Mouse (Mus musculus) midbrain, embryonic 14.5 days (tissue): ENCODE data around the gene Rfk. TPM values are rescaled to one million over a fixed set of nuclear protein-coding genes. Genes with fewer than 3 reads are reported as not detected.

Source experiments
- ATAC-seq: fragments of 200-750 bp; cut with Nextera tagmentation; 2 replicates; pipeline ENCODE4 v1.8.0; 2017; ENCODE audit warnings: moderate number of reproducible peaks, moderate library complexity; ENCODE audit not compliant: low FRiP score, low TSS enrichment
- DNase-seq: peaks from one replicate; pipeline ENCODE4 v3.0.0-alpha.2; 2015
- H3K27ac ChIP-seq: fragments of 300-500 bp; sonication (generic); replicated peaks from 2 replicates; pipeline ENCODE4 v1.5.1; 2014; ENCODE audit warnings: mild to moderate bottlenecking, low read depth, low read length, moderate library complexity
- H3K27me3 ChIP-seq: fragments of 300-500 bp; sonication (generic); 2 replicates; pipeline ENCODE4 v1.6.1; 2014; ENCODE audit warnings: low read length, control low read depth, mixed read lengths; ENCODE audit not compliant: control insufficient read depth, insufficient read depth
- H3K36me3 ChIP-seq: fragments of 300-500 bp; sonication (generic); 2 replicates; pipeline ENCODE4 v1.6.1; 2014; ENCODE audit warnings: low read length, control low read depth; ENCODE audit not compliant: control insufficient read depth, insufficient read depth
- H3K4me1 ChIP-seq: fragments of 300-500 bp; sonication (generic); 2 replicates; pipeline ENCODE4 v1.6.1; 2014; ENCODE audit warnings: mild to moderate bottlenecking, antibody characterized with exemption, low read length, control low read depth; ENCODE audit not compliant: control insufficient read depth, insufficient read depth
- H3K4me2 ChIP-seq: fragments of 300-500 bp; sonication (generic); 2 replicates; pipeline ENCODE4 v1.6.1; 2014; ENCODE audit warnings: mild to moderate bottlenecking, low read length, moderate library complexity
- H3K4me3 ChIP-seq: fragments of 300-500 bp; sonication (generic); replicated peaks from 2 replicates; pipeline ENCODE4 v1.5.1; 2014; ENCODE audit warnings: low read depth, low read length
- H3K9ac ChIP-seq: fragments of 300-500 bp; sonication (generic); replicated peaks from 2 replicates; pipeline ENCODE4 v1.6.1; 2014; ENCODE audit warnings: mild to moderate bottlenecking, low read length, moderate library complexity
- H3K9me3 ChIP-seq: fragments of 300-500 bp; sonication (generic); 2 replicates; pipeline ENCODE4 v1.6.1; 2016; ENCODE audit warnings: low read length, control low read depth, mixed read lengths; ENCODE audit not compliant: control insufficient read depth
- WGBS: fragments of 180-500 bp; shearing (Covaris S2); extraction: QIAGEN DNeasy Blood & Tissue Kit; methylation state at CpG from one replicate; pipeline ENCODE4 v1.1.7; 2014; 5-methylcytosine and 5-hydroxymethylcytosine counted together
- polyA plus RNA-seq: library from polyadenylated mRNA; unstranded; fragments of >200 nt; fragmentation: Nextera tagmentation; extraction: Ambion mirVana; gene quantifications from 2 replicates; pipeline ENCODE4 v1.2.1, GENCODE M21; 2014

The Rfk gene
- polyA plus RNA-seq, 1 experiment from 2014 or later, result 71.0 TPM

DNA sequence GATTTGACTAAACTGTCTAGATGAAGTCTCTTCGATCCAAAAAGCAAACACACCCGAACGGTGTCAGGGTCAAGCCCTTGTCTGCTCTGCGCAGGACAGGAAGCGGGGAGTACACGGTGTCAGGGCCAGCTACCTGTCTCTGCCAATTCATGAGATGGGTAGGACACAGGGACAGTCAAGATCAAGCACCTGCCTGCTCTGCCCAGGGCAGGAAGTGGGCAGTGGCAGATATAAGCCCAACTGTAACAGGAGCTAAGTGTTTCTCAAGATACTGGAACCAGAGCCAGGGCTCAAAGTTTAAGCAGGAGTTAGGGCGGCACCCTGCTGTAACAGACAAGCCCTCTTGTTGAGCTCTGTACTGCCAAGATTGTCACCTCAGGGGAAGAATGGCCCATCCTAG is 49.7 kb downstream of the Rfk start:
- ATAC-seq (no peak), DNase-seq (no peak)
- H3K36me3 ChIP-seq, result no peaks in the 10 kb centered on the region
- H3K9me3 ChIP-seq, result no peaks in the 10 kb centered on the region
- H3K4me3 ChIP-seq, result no peak overlapping the region
- H3K27ac ChIP-seq, result no peak overlapping the region
- 93% methylated on average over 7 of the region's 7 CpGs for WGBS
- H3K9ac ChIP-seq, result no peak overlapping the region
- no peaks in the 10 kb centered on the region for H3K4me1 ChIP-seq
- no peak overlapping the region for H3K4me2 ChIP-seq
- no peaks in the 10 kb centered on the region for H3K27me3 ChIP-seq

Other genes starting within 250 kb of the Rfk start
- gene Gcnt1, start 21.2 kb upstream of the Rfk start, polyA plus RNA-seq, result 0.50 and 1.1 TPM in 2 replicates